Mouse (Mus musculus): ENCODE results near the gene Dnm3. TPM values are rescaled to one million over a fixed set of nuclear protein-coding genes. Genes with fewer than 3 reads are reported as not detected.

The Dnm3 gene
- polyA plus RNA-seq, 1 experiment, result 1.4 TPM

- no peak for DNase-seq (ENCODE audit: low read depth)
Measured at GRCm38 (mm10) chr1:162327631-162328030, 150.2 kb downstream of the Dnm3 start.

GRCm38 (mm10) chr1:162324412-162324811 lies 153.4 kb downstream of the Dnm3 start:
- DNase-seq (ENCODE audit: low read depth), result no peak

GRCm38 (mm10) chr1:162323142-162323541 lies 154.7 kb downstream of the Dnm3 start:
- no peak for DNase-seq (ENCODE audit: low read depth)

GRCm38 (mm10) chr1:162313451-162314276 lies 164.2 kb downstream of the Dnm3 start:
- DNase-seq (ENCODE audit: low read depth), result no peak

- no peak for DNase-seq (ENCODE audit: low read depth)
Measured at GRCm38 (mm10) chr1:162312621-162313020, 165.2 kb downstream of the Dnm3 start.

- DNase-seq (ENCODE audit: low read depth), result no peak
Measured at GRCm38 (mm10) chr1:162312152-162312551, 165.7 kb downstream of the Dnm3 start.

GRCm38 (mm10) chr1:162305247-162305646 lies 172.6 kb downstream of the Dnm3 start:
- no peak for DNase-seq (ENCODE audit: low read depth)

- no peak for DNase-seq (ENCODE audit: low read depth)
Measured at GRCm38 (mm10) chr1:162302480-162302879, 175.4 kb downstream of the Dnm3 start.

GRCm38 (mm10) chr1:162299558-162300319 lies 178.1 kb downstream of the Dnm3 start:
- DNase-seq (ENCODE audit: low read depth), result no peak

- DNase-seq (ENCODE audit: low read depth), result no peak
Measured at GRCm38 (mm10) chr1:162298527-162298926, 179.3 kb downstream of the Dnm3 start.

- peak; percentile 59 for DNase-seq (ENCODE audit: low read depth)
Measured at GRCm38 (mm10) chr1:162295443-162295842, 182.4 kb downstream of the Dnm3 start.

GRCm38 (mm10) chr1:162294572-162294910 lies 183.3 kb downstream of the Dnm3 start:
- DNase-seq (ENCODE audit: low read depth), result no peak

- DNase-seq (ENCODE audit: low read depth), result no peak
Measured at GRCm38 (mm10) chr1:162293732-162294571, 183.9 kb downstream of the Dnm3 start.

GRCm38 (mm10) chr1:162286910-162287309 lies 190.9 kb downstream of the Dnm3 start:
- no peak for DNase-seq (ENCODE audit: low read depth)

GRCm38 (mm10) chr1:162281981-162282381 lies 195.9 kb downstream of the Dnm3 start:
- DNase-seq (ENCODE audit: low read depth), result no peak

- no peak for DNase-seq (ENCODE audit: low read depth)
Measured at GRCm38 (mm10) chr1:162280052-162280451, 197.8 kb downstream of the Dnm3 start.

- no peak for DNase-seq (ENCODE audit: low read depth)
Measured at GRCm38 (mm10) chr1:162276011-162276410, 201.8 kb downstream of the Dnm3 start.

- DNase-seq (ENCODE audit: low read depth), result no peak
Measured at GRCm38 (mm10) chr1:162274674-162275248, 203.1 kb downstream of the Dnm3 start.

GRCm38 (mm10) chr1:162256912-162257607 lies 220.8 kb downstream of the Dnm3 start:
- DNase-seq (ENCODE audit: low read depth), result no peak

GRCm38 (mm10) chr1:162254944-162255343 lies 222.9 kb downstream of the Dnm3 start:
- DNase-seq (ENCODE audit: low read depth), result no peak

- DNase-seq (ENCODE audit: low read depth), result no peak
Measured at GRCm38 (mm10) chr1:162253971-162254641, 223.7 kb downstream of the Dnm3 start.
